In genomic region chr19:59321990-59322389, GRCm38 (mm10) we compare ENCODE assay signal across 8 mouse cellular contexts. TPM values are rescaled to one million over a fixed set of nuclear protein-coding genes. Genes with fewer than 3 reads are reported as not detected.
DNase-seq lines count a peak whose midpoint lies in the region; ATAC-seq and TF ChIP-seq lines count a peak whose summit lies in the region.

Gene Rps12-ps3 (plus strand): TSS chr19:59322290.

- DNase-seq in cerebellum, adult 2 months: no peak
- no peak for DNase-seq in cerebellum, adult 11-12 months
- no peak for DNase-seq in lung, postnatal 0 days (ENCODE audit: low spot score)
- DNase-seq in lung, postnatal 36 days: no peak
- no peak for DNase-seq in gastrocnemius, postnatal 4 days (ENCODE audit: low spot score in 2 of 2)
- no peak for DNase-seq in right cerebral cortex, postnatal 36 days (ENCODE audit: low spot score in 2 of 2)
- DNase-seq in natural killer cell, adult 2 months (ENCODE audit: low spot score in 2 of 2): no peak

- no peaks in the 10 kb centered on the region for H3K4me1 ChIP-seq in cerebellum, adult 2 months (ENCODE audit: control insufficient read depth, insufficient read depth, low read length)
- H3K4me1 ChIP-seq in lung, postnatal 0 days (ENCODE audit: insufficient read depth, low read depth, low read length): no peaks in the 10 kb centered on the region
- no peaks in the 10 kb centered on the region for H3K4me1 ChIP-seq in limb, embryonic 13.5 days

- no peaks in the 10 kb centered on the region for H3K9me3 ChIP-seq in lung, postnatal 0 days (ENCODE audit: low read length)
- no peaks in the 10 kb centered on the region for H3K9me3 ChIP-seq in limb, embryonic 13.5 days

- no peak for TF ChIP-seq POLR2A in cerebellum, adult 2 months (IDR thresholded peaks at IDR 0.05; ENCODE audit: borderline replicate concordance, insufficient read depth, low read length)

- no peak for TF ChIP-seq CTCF in cerebellum, adult 2 months (IDR thresholded peaks at IDR 0.05; ENCODE audit: borderline replicate concordance, insufficient read depth, low read depth, low read length)
- no peak for TF ChIP-seq CTCF in lung, postnatal 0 days (IDR thresholded peaks at IDR 0.05)

- no peak for ATAC-seq in lung, postnatal 0 days
- ATAC-seq in limb, embryonic 13.5 days (ENCODE audit: low FRiP score, low read depth): no peak

- no peaks in the 10 kb centered on the region for H3K36me3 ChIP-seq in lung, postnatal 0 days (ENCODE audit: insufficient read depth, low read length)
- H3K36me3 ChIP-seq in limb, embryonic 13.5 days: peaks cover 16% of the 10 kb centered on the region

- 93% methylated on average over 14 of the region's 14 CpGs for WGBS in cerebellum, adult 2 months
- 97% methylated on average over 12 of the region's 14 CpGs for WGBS in lung, postnatal 0 days
- WGBS in limb, embryonic 13.5 days: 98% methylated on average over 12 of the region's 14 CpGs

- no peak within 1 kb of the TSS for H3K4me3 ChIP-seq in cerebellum, adult 2 months (replicated peaks; ENCODE audit: insufficient read depth, low read depth, low read length)
- H3K4me3 ChIP-seq in lung, postnatal 0 days (ENCODE audit: low read depth, low read length): no peak within 1 kb of the TSS
- no peak within 1 kb of the TSS for H3K4me3 ChIP-seq in limb, embryonic 13.5 days

- no peak within 1 kb of the TSS for H3K9ac ChIP-seq in lung, postnatal 0 days (replicated peaks; ENCODE audit: low read depth)
- H3K9ac ChIP-seq in limb, embryonic 13.5 days: no peak within 1 kb of the TSS

- no peak within 1 kb of the TSS for H3K4me2 ChIP-seq in lung, postnatal 0 days (replicated peaks; ENCODE audit: low read depth, low read length)
- H3K4me2 ChIP-seq in limb, embryonic 13.5 days (replicated peaks): no peak within 1 kb of the TSS

- TF ChIP-seq EP300 in lung, postnatal 0 days (IDR thresholded peaks at IDR 0.05): no peak

- H3K27ac ChIP-seq in cerebellum, adult 2 months (ENCODE audit: insufficient read depth, low read length): no peak within 1 kb of the TSS
- no peak within 1 kb of the TSS for H3K27ac ChIP-seq in lung, postnatal 0 days (ENCODE audit: low read length)
- H3K27ac ChIP-seq in limb, embryonic 13.5 days: no peak within 1 kb of the TSS

- no peaks in the 10 kb centered on the region for H3K27me3 ChIP-seq in cerebellum, adult 2 months (ENCODE audit: control insufficient read depth, insufficient read depth, low read length)
- no peaks in the 10 kb centered on the region for H3K27me3 ChIP-seq in lung, postnatal 0 days (replicated peaks; ENCODE audit: insufficient read depth, low read length)
- H3K27me3 ChIP-seq in limb, embryonic 13.5 days: no peaks in the 10 kb centered on the region

RNA-seq across cellular contexts. Expression of gene Rps12-ps3, which starts in this region (rescaled TPM):
- 71.7 and 84.0 TPM in 2 replicates for polyA plus RNA-seq in cerebellum, adult 2 months (2012; rRNA removed)
- polyA plus RNA-seq in lung, postnatal 0 days (2015; fragmentation: Nextera tagmentation; extraction: Ambion mirVana): 24.0 and 25.3 TPM in 2 replicates
- total RNA-seq in gastrocnemius, postnatal 4 days (2021): 100 to 1,000 TPM; 716 to 892 TPM
- 13.8 and 22.6 TPM in 2 replicates for polyA plus RNA-seq in limb, embryonic 13.5 days (2015; fragmentation: Nextera tagmentation; extraction: Ambion mirVana)
